Mouse (Mus musculus) leukemia stem cell, adult 10-12 weeks (primary cell): ENCODE measurements around the gene Grhl3. TPM values are rescaled to one million over a fixed set of nuclear protein-coding genes. Genes with fewer than 3 reads are reported as not detected.

ENCODE experiments used
- polyA plus RNA-seq: library from polyadenylated mRNA; stranded (reverse); fragments of >175 nt; gene quantifications from 2 replicates; pipeline ENCODE4 v1.2.3, GENCODE M21; 2012; ENCODE audit warnings: low replicate concordance

Gene Grhl3
- polyA plus RNA-seq = not detected in 2 replicates

GRCm38 (mm10) chr4:135573251-135573808 is at the start of gene Grhl3:
Gene Grhl3 (minus strand): TSS chr4:135573630.

DNA sequence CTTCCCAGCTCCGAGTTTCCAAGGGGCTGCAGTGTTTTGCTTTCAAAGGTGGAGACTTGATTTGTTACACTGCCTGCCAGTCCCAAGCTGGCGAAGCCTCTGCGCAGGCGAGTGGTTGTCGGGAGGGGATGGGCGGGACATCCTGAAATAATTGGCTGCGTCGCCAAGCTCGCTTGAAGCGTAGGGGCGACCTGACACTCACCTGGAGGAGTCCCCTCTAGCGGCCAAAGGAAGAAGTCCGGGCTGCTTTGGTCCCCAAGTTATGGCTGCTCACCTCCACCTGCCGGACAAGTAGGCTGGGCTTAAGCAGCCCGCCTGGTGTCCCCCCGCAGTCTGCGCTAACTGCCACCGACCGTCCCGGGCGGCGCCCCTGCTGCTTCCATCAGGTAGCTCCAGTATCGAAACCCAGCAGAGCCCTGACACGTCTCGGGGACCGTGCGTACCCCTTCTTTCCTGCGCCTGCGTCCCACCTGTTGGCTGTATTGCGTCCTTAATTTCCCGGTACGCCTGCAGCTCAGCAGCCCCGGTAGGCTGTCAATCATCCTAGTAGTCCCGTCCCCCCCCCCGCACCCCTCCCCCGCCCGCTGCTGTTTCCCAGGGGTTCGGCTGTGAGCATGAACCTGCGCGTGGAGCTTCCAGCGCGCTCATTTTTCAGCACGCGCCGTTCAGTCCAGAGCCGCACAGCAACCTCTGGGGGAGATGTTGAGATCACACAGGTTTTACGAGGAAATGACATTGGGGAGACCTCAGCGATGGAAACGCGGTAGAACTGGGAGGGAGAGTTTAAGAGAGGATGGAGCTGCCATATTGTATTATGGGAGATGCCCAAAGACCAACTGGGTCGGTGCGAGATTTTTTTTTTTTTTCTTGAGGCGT is 78.7 kb downstream of the Grhl3 start, which contains the start of the genes Stpg1 and Nipal3:
TSS of gene Stpg1 (plus strand) at position 270 of the 876 bp plus-strand sequence.
TSS of gene Nipal3 (minus strand) at position 518 of the 876 bp plus-strand sequence.

Other genes starting within 250 kb of the Grhl3 start
- gene Srrm1, start 220.3 kb downstream of the Grhl3 start, polyA plus RNA-seq = 774 and 1,273 TPM in 2 replicates
- gene Ncmap, start 175.4 kb downstream of the Grhl3 start, polyA plus RNA-seq = 1.7 TPM in 2 replicates
- 3.4 and 12.1 TPM in 2 replicates for gene Rcan3, start 139.8 kb downstream of the Grhl3 start, polyA plus RNA-seq
- 0.17 TPM in 1 of 2 replicates, not detected in the other for gene Stpg1, start 78.8 kb downstream of the Grhl3 start, polyA plus RNA-seq
- 43.7 and 141 TPM in 2 replicates for gene Nipal3, start 78.6 kb downstream of the Grhl3 start, polyA plus RNA-seq
- 0.13 and 0.16 TPM in 2 replicates for gene Ifnlr1, start 112.7 kb upstream of the Grhl3 start, polyA plus RNA-seq
- gene Il22ra1, start 154.5 kb upstream of the Grhl3 start, polyA plus RNA-seq = not detected in 2 replicates
- 0.07 and 0.09 TPM in 2 replicates for gene Myom3, start 186.1 kb upstream of the Grhl3 start, polyA plus RNA-seq